ENCODE assay signal across 8 mouse cellular contexts in the genomic region with DNA sequence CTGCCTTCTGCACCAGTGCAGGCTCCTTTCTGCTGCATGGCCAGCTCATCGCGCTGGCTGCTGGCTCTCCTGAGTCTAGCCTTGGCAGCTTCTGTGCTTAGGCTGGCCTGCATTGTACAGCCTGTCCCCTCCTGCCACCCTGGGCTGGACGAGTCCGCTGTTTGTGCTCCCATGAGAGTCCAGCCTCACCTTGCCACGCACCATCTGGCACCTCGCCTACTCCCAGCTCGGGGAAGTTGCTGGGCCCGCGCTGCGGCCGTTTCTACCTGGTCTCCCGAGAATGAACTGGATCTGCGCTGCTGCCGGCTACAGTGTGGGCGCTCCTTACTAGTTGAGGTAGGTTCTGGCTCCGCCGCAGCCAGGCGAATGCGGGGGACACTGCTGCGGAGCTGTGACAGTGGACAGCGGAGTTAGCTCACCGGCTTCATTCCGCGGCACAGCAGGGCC. TPM values are rescaled to one million over a fixed set of nuclear protein-coding genes. Genes with fewer than 3 reads are reported as not detected.
DNase-seq lines count a peak whose midpoint lies in the region; ATAC-seq and TF ChIP-seq lines count a peak whose summit lies in the region.

No protein-coding gene starts in this region.

- peak overlapping the region; percentile 58 for H3K9ac ChIP-seq in forebrain, embryonic 12.5 days
- H3K9ac ChIP-seq in lung, embryonic 15.5 days: peak overlapping the region; percentile 33
- H3K9ac ChIP-seq in stomach, embryonic 14.5 days (replicated peaks; ENCODE audit: low read depth, low read length): peak overlapping the region; percentile 29

- TF ChIP-seq CTCF in brain, embryonic 14.5 days (IDR thresholded peaks at IDR 0.05; ENCODE audit: borderline replicate concordance, extremely low read depth, insufficient read depth, insufficient read length): no peak

- H3K4me1 ChIP-seq in forebrain, embryonic 12.5 days: peaks cover 14% of the 10 kb centered on the region
- peaks cover 8% of the 10 kb centered on the region; the same call in 1 of the 2 replicates for H3K4me1 ChIP-seq in lung, embryonic 15.5 days
- peaks cover 7% of the 10 kb centered on the region; the same call in 1 of the 2 replicates for H3K4me1 ChIP-seq in stomach, embryonic 14.5 days (ENCODE audit: control insufficient read depth, insufficient read depth, low read length)

- TF ChIP-seq POLR2A in brain, embryonic 14.5 days (IDR thresholded peaks at IDR 0.05; ENCODE audit: borderline replicate concordance, extremely low read depth, insufficient read depth, insufficient read length, poor library complexity, severe bottlenecking): no peak

- H3K36me3 ChIP-seq in forebrain, embryonic 12.5 days (replicated peaks): no peaks in the 10 kb centered on the region
- H3K36me3 ChIP-seq in lung, embryonic 15.5 days: no peaks in the 10 kb centered on the region
- H3K36me3 ChIP-seq in stomach, embryonic 14.5 days (ENCODE audit: control insufficient read depth, insufficient read depth, low read length): no peaks in the 10 kb centered on the region

- DNase-seq in adrenal gland, postnatal 10 days: peak; percentile 62
- DNase-seq in adrenal gland, postnatal 4 days (ENCODE audit: low spot score in 2 of 2): no peak
- DNase-seq in brain, embryonic 14.5 days (ENCODE audit: low read depth): peak; percentile 64
- DNase-seq in kidney, adult 9 months: peak; percentile 38
- DNase-seq in spleen, postnatal 36 days (ENCODE audit: low spot score in 2 of 2): no peak

- H3K27me3 ChIP-seq in forebrain, embryonic 12.5 days: peaks cover 26% of the 10 kb centered on the region
- peaks cover 20% of the 10 kb centered on the region for H3K27me3 ChIP-seq in lung, embryonic 15.5 days
- peaks cover 3% of the 10 kb centered on the region; the same call in 1 of the 2 replicates for H3K27me3 ChIP-seq in stomach, embryonic 14.5 days (ENCODE audit: control insufficient read depth, insufficient read depth, low read length)

- ATAC-seq in forebrain, embryonic 12.5 days (ENCODE audit: low FRiP score): peak; percentile 58; the same call in 1 of the 2 replicates
- peak; percentile 29; the same call in 1 of the 2 replicates for ATAC-seq in lung, embryonic 15.5 days (ENCODE audit: borderline replicate concordance, extremely low read depth, low FRiP score, low TSS enrichment)
- 0 out of 2 replicates have a peak, but pooled peaks have one; percentile 33 for ATAC-seq in stomach, embryonic 14.5 days (ENCODE audit: insufficient number of reproducible peaks, insufficient read depth, low FRiP score, low read depth)

- peak overlapping the region; percentile 70 for H3K4me2 ChIP-seq in forebrain, embryonic 12.5 days
- H3K4me2 ChIP-seq in lung, embryonic 15.5 days: peak overlapping the region; percentile 68
- peak overlapping the region; percentile 61 for H3K4me2 ChIP-seq in stomach, embryonic 14.5 days (replicated peaks; ENCODE audit: low read depth, low read length)

- under 1% methylated on average over 24 of the region's 24 CpGs for WGBS in forebrain, embryonic 12.5 days
- WGBS in lung, embryonic 15.5 days: 2% methylated on average over 24 of the region's 24 CpGs
- WGBS in stomach, embryonic 14.5 days: 2% methylated on average over 24 of the region's 24 CpGs

- no peak overlapping the region for H3K27ac ChIP-seq in forebrain, embryonic 12.5 days
- H3K27ac ChIP-seq in lung, embryonic 15.5 days: no peak overlapping the region
- H3K27ac ChIP-seq in stomach, embryonic 14.5 days (ENCODE audit: low read length): no peak overlapping the region

- no peaks in the 10 kb centered on the region for H3K9me3 ChIP-seq in forebrain, embryonic 12.5 days
- no peaks in the 10 kb centered on the region for H3K9me3 ChIP-seq in lung, embryonic 15.5 days
- no peaks in the 10 kb centered on the region for H3K9me3 ChIP-seq in stomach, embryonic 14.5 days (ENCODE audit: control insufficient read depth, low read depth, low read length)

- peak overlapping the region; percentile 38 for H3K4me3 ChIP-seq in forebrain, embryonic 12.5 days (replicated peaks)
- peak overlapping the region; percentile 35 for H3K4me3 ChIP-seq in lung, embryonic 15.5 days
- peak overlapping the region; percentile 30 for H3K4me3 ChIP-seq in stomach, embryonic 14.5 days (ENCODE audit: low read depth, low read length)

RNA-seq across cellular contexts. Expression of a gene that starts 12.4 kb away (rescaled TPM):
- total RNA-seq in adrenal gland, postnatal 10 days (2021): 1 to 10 TPM; 7.5 to 9.2 TPM
- total RNA-seq in adrenal gland, postnatal 4 days (2021): 10 to 100 TPM in 1 of 2 experiments, 1 to 10 TPM in 1; 9.9 to 10.4 TPM
- polyA plus RNA-seq in brain, embryonic 14.5 days (2012; rRNA removed): 7.6 and 7.8 TPM in 2 replicates
- polyA plus RNA-seq in forebrain, embryonic 12.5 days (2016; fragmentation: Nextera tagmentation; extraction: Ambion mirVana): 6.9 and 9.1 TPM in 2 replicates
- polyA plus RNA-seq in lung, embryonic 15.5 days (2015; fragmentation: Nextera tagmentation; extraction: Ambion mirVana): 9.5 TPM in 2 replicates
- polyA plus RNA-seq in stomach, embryonic 14.5 days (2014; fragmentation: Nextera tagmentation; extraction: Ambion mirVana): 8.1 and 9.4 TPM in 2 replicates

RNA-seq across cellular contexts. Expression of a gene that starts 18.1 kb away (rescaled TPM):
- 10 to 100 TPM; 31.7 to 38.2 TPM for total RNA-seq in adrenal gland, postnatal 10 days (2021)
- 10 to 100 TPM; 32.6 to 33.9 TPM for total RNA-seq in adrenal gland, postnatal 4 days (2021)
- polyA plus RNA-seq in brain, embryonic 14.5 days (2012; rRNA removed): 44.6 and 50.5 TPM in 2 replicates
- 16.3 and 18.4 TPM in 2 replicates for polyA plus RNA-seq in forebrain, embryonic 12.5 days (2016; fragmentation: Nextera tagmentation; extraction: Ambion mirVana)
- 16.8 and 18.1 TPM in 2 replicates for polyA plus RNA-seq in lung, embryonic 15.5 days (2015; fragmentation: Nextera tagmentation; extraction: Ambion mirVana)
- polyA plus RNA-seq in stomach, embryonic 14.5 days (2014; fragmentation: Nextera tagmentation; extraction: Ambion mirVana): 4.6 and 4.7 TPM in 2 replicates

RNA-seq across cellular contexts. Expression of a gene that starts 23.5 kb away (rescaled TPM):
- 1 to 10 TPM; 4.1 to 4.4 TPM for total RNA-seq in adrenal gland, postnatal 10 days (2021)
- 1 to 10 TPM; 5.2 to 5.7 TPM for total RNA-seq in adrenal gland, postnatal 4 days (2021)
- 4.5 and 4.9 TPM in 2 replicates for polyA plus RNA-seq in brain, embryonic 14.5 days (2012; rRNA removed)
- polyA plus RNA-seq in forebrain, embryonic 12.5 days (2016; fragmentation: Nextera tagmentation; extraction: Ambion mirVana): 5.2 and 5.6 TPM in 2 replicates
- polyA plus RNA-seq in lung, embryonic 15.5 days (2015; fragmentation: Nextera tagmentation; extraction: Ambion mirVana): 7.3 and 7.9 TPM in 2 replicates
- 6.7 and 7.1 TPM in 2 replicates for polyA plus RNA-seq in stomach, embryonic 14.5 days (2014; fragmentation: Nextera tagmentation; extraction: Ambion mirVana)

RNA-seq across cellular contexts. Expression of a gene that starts 29.9 kb away (rescaled TPM):
- total RNA-seq in adrenal gland, postnatal 10 days (2021): 1 to 10 TPM; 8.6 to 9.4 TPM
- 10 to 100 TPM; 11.7 to 12.8 TPM for total RNA-seq in adrenal gland, postnatal 4 days (2021)
- 8.9 and 11.0 TPM in 2 replicates for polyA plus RNA-seq in brain, embryonic 14.5 days (2012; rRNA removed)
- 5.2 and 5.5 TPM in 2 replicates for polyA plus RNA-seq in forebrain, embryonic 12.5 days (2016; fragmentation: Nextera tagmentation; extraction: Ambion mirVana)
- 6.7 and 7.0 TPM in 2 replicates for polyA plus RNA-seq in lung, embryonic 15.5 days (2015; fragmentation: Nextera tagmentation; extraction: Ambion mirVana)
- polyA plus RNA-seq in stomach, embryonic 14.5 days (2014; fragmentation: Nextera tagmentation; extraction: Ambion mirVana): 8.0 and 9.7 TPM in 2 replicates

RNA-seq across cellular contexts. Expression of a gene that starts 43.1 kb away (rescaled TPM):
- 1 to 10 TPM; 5.7 to 6.2 TPM for total RNA-seq in adrenal gland, postnatal 10 days (2021)
- total RNA-seq in adrenal gland, postnatal 4 days (2021): 1 to 10 TPM; 7.8 to 8.0 TPM
- 4.4 and 5.5 TPM in 2 replicates for polyA plus RNA-seq in brain, embryonic 14.5 days (2012; rRNA removed)
- polyA plus RNA-seq in forebrain, embryonic 12.5 days (2016; fragmentation: Nextera tagmentation; extraction: Ambion mirVana): 5.3 and 6.4 TPM in 2 replicates
- 9.0 and 10.0 TPM in 2 replicates for polyA plus RNA-seq in lung, embryonic 15.5 days (2015; fragmentation: Nextera tagmentation; extraction: Ambion mirVana)
- polyA plus RNA-seq in stomach, embryonic 14.5 days (2014; fragmentation: Nextera tagmentation; extraction: Ambion mirVana): 10.3 and 12.0 TPM in 2 replicates

Comparison
In these comparisons a context has a peak if more than half of its experiments do, and no peak if none do; other contexts are left out.
1. DNase-seq: peak in adrenal gland, postnatal 10 days (single experiment), brain, embryonic 14.5 days (single experiment) and kidney, adult 9 months (single experiment); none in adrenal gland, postnatal 4 days (0 of 2) and spleen, postnatal 36 days (0 of 2).
2. Peak in every context shown above with its lines, with median percentiles within 50 percentile points of each other: ATAC-seq, H3K4me2 ChIP-seq, H3K4me3 ChIP-seq and H3K9ac ChIP-seq.